In genomic region chr16:94537159-94537527, GRCm38 (mm10) we compare ENCODE assay signal across 8 mouse cellular contexts. TPM values are rescaled to one million over a fixed set of nuclear protein-coding genes. Genes with fewer than 3 reads are reported as not detected.
A peak's percentile ranks its signal among the peaks of the same experiment; 100 is the strongest.
DNase-seq lines count a peak whose midpoint lies in the region; ATAC-seq and TF ChIP-seq lines count a peak whose summit lies in the region.

No protein-coding gene starts in this region.

- no peaks in the 10 kb centered on the region for H3K9me3 ChIP-seq in heart, embryonic 15.5 days (replicated peaks)
- H3K9me3 ChIP-seq in limb, embryonic 13.5 days, result no peaks in the 10 kb centered on the region
- H3K9me3 ChIP-seq in midbrain, postnatal 0 days (ENCODE audit: low read length), result no peaks in the 10 kb centered on the region

- H3K9ac ChIP-seq in heart, embryonic 15.5 days, result no peak overlapping the region
- H3K9ac ChIP-seq in limb, embryonic 13.5 days, result no peak overlapping the region
- no peak overlapping the region for H3K9ac ChIP-seq in midbrain, postnatal 0 days (replicated peaks; ENCODE audit: low read length, poor library complexity, severe bottlenecking)

- peak; percentile 33 for DNase-seq in 3T3-L1 (ENCODE audit: low read depth, low spot score)
- DNase-seq in adrenal gland, postnatal 10 days, result peak; percentile 56
- DNase-seq in layer of hippocampus, adult 9-11 months, result no peak
- no peak for DNase-seq in thymus, adult 18-20 months
- no peak for DNase-seq in midbrain, postnatal 0 days (ENCODE audit: low spot score)
- DNase-seq in left cerebral cortex, postnatal 25 days (ENCODE audit: low spot score in 2 of 2), result no peak

- TF ChIP-seq CTCF in midbrain, postnatal 0 days (IDR thresholded peaks at IDR 0.05), result no peak

- no peak overlapping the region for H3K4me2 ChIP-seq in heart, embryonic 15.5 days
- H3K4me2 ChIP-seq in limb, embryonic 13.5 days (replicated peaks), result no peak overlapping the region
- H3K4me2 ChIP-seq in midbrain, postnatal 0 days (ENCODE audit: low read depth, low read length, poor library complexity, severe bottlenecking), result no peak overlapping the region

- intact Hi-C loops in left cerebral cortex, postnatal 25 days (cut with DNase I), result no loop called here

- WGBS in heart, embryonic 15.5 days, result 50% methylated on average over 9 of the region's 9 CpGs
- 18% methylated on average over 9 of the region's 9 CpGs for WGBS in limb, embryonic 13.5 days
- WGBS in midbrain, postnatal 0 days, result 73% methylated on average over 9 of the region's 9 CpGs

- no peaks in the 10 kb centered on the region for H3K27me3 ChIP-seq in heart, embryonic 15.5 days
- H3K27me3 ChIP-seq in limb, embryonic 13.5 days, result no peaks in the 10 kb centered on the region
- no peaks in the 10 kb centered on the region for H3K27me3 ChIP-seq in midbrain, postnatal 0 days (ENCODE audit: insufficient read depth, low read length)

- peak overlapping the region; percentile 39 for H3K27ac ChIP-seq in heart, embryonic 15.5 days
- H3K27ac ChIP-seq in limb, embryonic 13.5 days, result 0 out of 2 replicates have a peak overlapping the region, but pooled peaks have one; percentile 22
- no peak overlapping the region for H3K27ac ChIP-seq in midbrain, postnatal 0 days (ENCODE audit: low read depth, low read length)

- no peaks in the 10 kb centered on the region for H3K36me3 ChIP-seq in heart, embryonic 15.5 days
- H3K36me3 ChIP-seq in limb, embryonic 13.5 days, result no peaks in the 10 kb centered on the region
- no peaks in the 10 kb centered on the region for H3K36me3 ChIP-seq in midbrain, postnatal 0 days (ENCODE audit: insufficient read depth, low read length)

- 0 out of 2 replicates have a peak, but pooled peaks have one; percentile 35 for ATAC-seq in heart, embryonic 15.5 days (replicated peaks; ENCODE audit: insufficient number of reproducible peaks, insufficient read depth, low FRiP score, low read depth)
- no peak for ATAC-seq in limb, embryonic 13.5 days (ENCODE audit: low FRiP score, low read depth)
- ATAC-seq in midbrain, postnatal 0 days (ENCODE audit: low FRiP score), result no peak

- H3K4me1 ChIP-seq in heart, embryonic 15.5 days (replicated peaks), result peaks cover 18% of the 10 kb centered on the region
- H3K4me1 ChIP-seq in limb, embryonic 13.5 days, result peaks cover 9% of the 10 kb centered on the region
- no peaks in the 10 kb centered on the region for H3K4me1 ChIP-seq in midbrain, postnatal 0 days (ENCODE audit: insufficient read depth, low read length)

- no peak overlapping the region for H3K4me3 ChIP-seq in heart, embryonic 15.5 days
- H3K4me3 ChIP-seq in limb, embryonic 13.5 days, result no peak overlapping the region
- H3K4me3 ChIP-seq in midbrain, postnatal 0 days (ENCODE audit: low read depth, low read length), result no peak overlapping the region

RNA-seq across cellular contexts. Expression of gene Vps26c, which starts 10.5 kb away (rescaled TPM):
- total RNA-seq in adrenal gland, postnatal 10 days (2021), result 10 to 100 TPM; 40.8 to 52.8 TPM
- polyA plus RNA-seq in heart, embryonic 15.5 days (2015; fragmentation: Nextera tagmentation; extraction: Ambion mirVana), result 41.0 and 49.6 TPM in 2 replicates
- 55.2 and 60.2 TPM in 2 replicates for polyA plus RNA-seq in limb, embryonic 13.5 days (2015; fragmentation: Nextera tagmentation; extraction: Ambion mirVana)
- total RNA-seq in midbrain, postnatal 0 days (2014; rRNA removed), result 66.2 and 74.8 TPM in 2 replicates
- 63.0 and 65.4 TPM in 2 replicates for polyA plus RNA-seq in midbrain, postnatal 0 days (2015; fragmentation: Nextera tagmentation; extraction: Ambion mirVana)
- total RNA-seq in left cerebral cortex, postnatal 25 days (2021), result 10 to 100 TPM; 29.4 to 33.7 TPM

RNA-seq across cellular contexts. Expression of gene Dyrk1a, which starts 32.7 kb away (rescaled TPM):
- 10 to 100 TPM; 59.7 to 62.7 TPM for total RNA-seq in adrenal gland, postnatal 10 days (2021)
- 7.1 and 7.3 TPM in 2 replicates for polyA plus RNA-seq in heart, embryonic 15.5 days (2015; fragmentation: Nextera tagmentation; extraction: Ambion mirVana)
- 10.3 and 11.5 TPM in 2 replicates for polyA plus RNA-seq in limb, embryonic 13.5 days (2015; fragmentation: Nextera tagmentation; extraction: Ambion mirVana)
- total RNA-seq in midbrain, postnatal 0 days (2014; rRNA removed), result 93.5 and 94.2 TPM in 2 replicates
- polyA plus RNA-seq in midbrain, postnatal 0 days (2015; fragmentation: Nextera tagmentation; extraction: Ambion mirVana), result 11.7 and 13.7 TPM in 2 replicates
- 10 to 100 TPM; 88.1 to 92.8 TPM for total RNA-seq in left cerebral cortex, postnatal 25 days (2021)

Comparison
In these comparisons a context has a peak if more than half of its experiments do, and no peak if none do; other contexts are left out.
1. DNase-seq: peak in 3T3-L1 (single experiment) and adrenal gland, postnatal 10 days (single experiment); none in layer of hippocampus, adult 9-11 months (single experiment), thymus, adult 18-20 months (0 of 2), midbrain, postnatal 0 days (single experiment) and left cerebral cortex, postnatal 25 days (0 of 2).